Mouse (Mus musculus) urinary bladder, adult 2 months (tissue): ENCODE data around the gene Gm4707. TPM values are rescaled to one million over a fixed set of nuclear protein-coding genes. Genes with fewer than 3 reads are reported as not detected.
"Not testable (repeated sequence)": the region's sequence is repeated elsewhere in the genome, so short reads cannot be mapped to it uniquely, and the experiment has no call there.

Experiments used
- DNase-seq: peaks from one replicate; pipeline ENCODE4 v3.0.0; 2022; ENCODE audit warnings: low spot score
- polyA plus RNA-seq: library from polyadenylated mRNA; depleted of rRNA; stranded (reverse); fragments of >200 nt; gene quantifications from 2 replicates; pipeline ENCODE4 v1.2.3, GENCODE M21; 2012; rRNA removed

Gm4707 gene
- polyA plus RNA-seq, 1 experiment = 0.47 TPM

DNA sequence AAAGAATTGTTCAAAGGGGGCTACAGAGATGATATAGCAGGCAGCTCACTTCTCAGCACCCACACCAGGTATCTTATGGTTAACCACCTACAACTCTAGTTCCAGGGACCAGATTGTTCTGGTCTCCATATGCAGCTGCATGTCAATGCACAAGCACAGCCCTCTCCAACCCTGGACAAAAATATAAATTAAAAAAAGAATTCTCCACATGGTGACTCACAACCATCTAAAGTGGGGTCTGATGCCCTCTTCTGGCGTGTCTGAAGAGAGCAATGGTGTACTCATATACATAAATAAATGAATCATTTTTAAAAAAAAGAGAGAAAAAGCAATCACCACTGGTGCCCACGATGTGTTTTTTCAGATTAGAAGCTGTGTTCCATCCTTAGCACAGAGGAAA lies 15.0 kb downstream of the Gm4707 start:
- DNase-seq = no peak

DNA sequence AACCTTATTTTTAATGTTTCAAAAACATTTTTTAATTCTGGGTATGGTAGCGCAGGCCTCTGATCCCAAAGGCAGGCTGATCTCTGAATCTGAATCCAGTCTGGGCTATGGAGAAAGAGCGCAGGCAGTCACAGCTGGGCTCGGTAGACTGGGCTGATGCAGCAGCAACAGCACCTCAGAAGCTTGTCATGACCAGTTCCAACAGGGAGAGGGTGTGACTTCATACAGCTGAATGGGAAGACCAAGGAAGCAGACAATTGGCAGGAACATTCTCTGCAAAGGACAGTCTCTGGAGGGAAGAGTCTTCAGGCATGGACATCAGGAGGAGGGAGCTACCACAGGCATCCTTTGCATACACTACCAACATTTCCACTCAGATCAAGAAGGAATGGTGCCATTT lies 15.6 kb downstream of the Gm4707 start:
- DNase-seq = no peak

DNA sequence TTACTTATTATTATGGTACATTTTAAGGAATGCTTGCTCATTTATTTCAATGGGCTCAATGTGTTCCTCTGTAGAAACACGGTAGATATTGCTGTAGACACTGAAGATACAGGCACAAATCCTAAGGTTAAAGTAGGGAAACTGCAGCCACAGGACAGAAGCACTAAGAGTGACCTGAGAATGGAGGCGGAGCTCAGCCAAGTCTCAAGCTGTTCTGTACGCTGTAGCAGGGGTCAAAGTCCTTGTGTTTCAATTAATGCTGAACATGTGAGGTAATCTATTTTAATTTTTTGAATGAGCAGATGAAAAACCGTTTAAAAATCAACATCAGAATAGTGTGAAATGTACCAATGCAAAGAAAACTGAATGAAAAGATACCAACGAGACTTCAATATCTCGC lies 16.4 kb downstream of the Gm4707 start:
- DNase-seq = no peak

GRCm38 (mm10) chr17:71422502-71422901 lies 37.2 kb downstream of the Gm4707 start:
- not testable (repeated sequence) for DNase-seq

- DNase-seq = not testable (repeated sequence)
These were observed 40.3 kb downstream of the Gm4707 start for GRCm38 (mm10) chr17:71419448-71419847.

DNA sequence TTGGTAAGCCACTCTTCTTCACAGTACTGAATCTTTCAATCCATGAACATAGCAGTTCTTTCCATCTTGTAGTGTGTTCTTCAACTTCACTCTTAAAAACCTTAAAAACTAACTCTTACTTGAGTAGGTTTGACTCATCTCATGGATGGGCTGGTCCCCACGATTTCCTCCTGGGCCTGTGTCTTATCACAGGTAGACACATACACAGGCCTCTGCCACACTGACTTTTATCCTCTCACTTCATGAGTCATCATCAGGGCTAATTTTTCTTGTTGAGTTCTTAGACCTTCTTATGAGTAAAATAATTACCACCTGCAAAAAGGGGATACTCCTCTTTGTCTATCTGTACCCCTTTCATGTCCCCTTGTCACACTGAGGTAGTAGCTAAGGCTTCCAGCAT lies 42.7 kb downstream of the Gm4707 start:
- DNase-seq = no peak

Other genes with a start within 250 kb of the Gm4707 start
- gene Emilin2, start 147.9 kb downstream of the Gm4707 start, polyA plus RNA-seq = 7.0 and 13.9 TPM in 2 replicates
- 25.9 and 26.4 TPM in 2 replicates for gene Smchd1, start 15.4 kb upstream of the Gm4707 start, polyA plus RNA-seq
- gene Ndc80, start 66.9 kb upstream of the Gm4707 start, polyA plus RNA-seq = 0.96 and 1.1 TPM in 2 replicates
- gene Spdya, start 92.1 kb upstream of the Gm4707 start, polyA plus RNA-seq = 0.35 and 0.76 TPM in 2 replicates
- gene Wdr43, start 156.0 kb upstream of the Gm4707 start, polyA plus RNA-seq = 23.5 and 29.3 TPM in 2 replicates
- gene Togaram2, start 213.3 kb upstream of the Gm4707 start, polyA plus RNA-seq = 0.33 and 0.34 TPM in 2 replicates